In the genomic region with DNA sequence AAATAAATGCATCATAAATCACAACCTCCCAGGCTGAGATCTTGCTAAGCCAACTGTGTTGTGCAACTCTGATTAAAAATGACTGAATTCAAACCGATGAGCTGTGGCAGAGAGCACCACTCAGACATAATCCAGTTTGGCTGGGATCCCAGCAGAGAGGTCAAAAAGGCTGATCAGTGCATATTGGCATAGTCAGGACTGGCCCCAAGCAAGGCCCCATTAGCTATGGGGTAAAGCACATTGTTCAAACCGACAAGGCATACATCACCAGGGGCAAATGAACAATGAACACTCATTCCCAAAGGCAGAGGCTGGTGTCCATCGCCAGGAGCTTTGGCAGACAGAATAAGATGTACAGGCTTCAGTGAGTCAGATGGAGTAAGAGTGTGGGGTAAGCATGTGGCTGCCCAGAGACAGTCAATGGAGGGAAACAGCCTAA, we compare ENCODE assay signal across 10 mouse cellular contexts.
DNase-seq lines count a peak whose midpoint lies in the region; ATAC-seq lines count a peak whose summit lies in the region.
"Had no signal": no experiment of that assay in that cellular context is flagged by ENCODE, and none has a peak within 500 bp of the region (broad histone marks: within the 10 kb centered on the region; RNA-seq: fewer than 3 reads in every experiment).

No protein-coding gene starts in this region.

- no peaks in the 10 kb centered on the region for H3K9me3 ChIP-seq in hindbrain, embryonic 15.5 days
- no peaks in the 10 kb centered on the region for H3K9me3 ChIP-seq in neural tube, embryonic 12.5 days
- H3K9me3 ChIP-seq in forebrain, embryonic 12.5 days: no peaks in the 10 kb centered on the region
- H3K9me3 ChIP-seq: heart, embryonic 13.5 days had no signal

- H3K9ac ChIP-seq in hindbrain, embryonic 15.5 days: no peak overlapping the region
- H3K9ac ChIP-seq in neural tube, embryonic 12.5 days: no peak overlapping the region
- H3K9ac ChIP-seq in forebrain, embryonic 12.5 days: no peak overlapping the region
- H3K9ac ChIP-seq: heart, embryonic 13.5 days had no signal

- 0 out of 2 replicates have a peak, but pooled peaks cover 2% of the 10 kb centered on the region for H3K36me3 ChIP-seq in hindbrain, embryonic 15.5 days
- no peaks in the 10 kb centered on the region for H3K36me3 ChIP-seq in neural tube, embryonic 12.5 days
- H3K36me3 ChIP-seq in forebrain, embryonic 12.5 days (replicated peaks): no peaks in the 10 kb centered on the region

- H3K27me3 ChIP-seq in hindbrain, embryonic 15.5 days: no peaks in the 10 kb centered on the region
- H3K27me3 ChIP-seq in neural tube, embryonic 12.5 days (replicated peaks): no peaks in the 10 kb centered on the region
- H3K27me3 ChIP-seq in forebrain, embryonic 12.5 days: no peaks in the 10 kb centered on the region
- H3K27me3 ChIP-seq: heart, embryonic 13.5 days had no signal

- 15% methylated on average over 3 of the region's 3 CpGs for WGBS in hindbrain, embryonic 15.5 days
- whole genome bisulfite sequencing in neural tube, embryonic 12.5 days: 32% methylated on average over 3 of the region's 3 CpGs
- 74% methylated on average over 3 of the region's 3 CpGs for WGBS in forebrain, embryonic 12.5 days

- ATAC-seq in hindbrain, embryonic 15.5 days (ENCODE audit: low FRiP score, low read depth): peak; percentile 90
- ATAC-seq in neural tube, embryonic 12.5 days (ENCODE audit: low FRiP score, low read depth): peak; percentile 50; the same call in 1 of the 2 replicates
- no peak for ATAC-seq in megakaryocyte progenitor cell, adult 5-6 weeks (replicated peaks; ENCODE audit: poor library complexity)
- ATAC-seq in forebrain, embryonic 12.5 days (ENCODE audit: low FRiP score): no peak

- no peak overlapping the region for H3K27ac ChIP-seq in hindbrain, embryonic 15.5 days (replicated peaks)
- H3K27ac ChIP-seq in neural tube, embryonic 12.5 days: no peak overlapping the region
- no peak overlapping the region for H3K27ac ChIP-seq in forebrain, embryonic 12.5 days
- H3K27ac ChIP-seq: heart, embryonic 13.5 days had no signal

- peak; percentile 19 for DNase-seq in kidney, adult 11 months
- no peak for DNase-seq in kidney, postnatal 10 days
- DNase-seq in MN1 (ENCODE audit: low spot score): peak; percentile 15
- no peak for DNase-seq in layer of hippocampus, adult 11-12 months (ENCODE audit: low spot score)
- DNase-seq: layer of hippocampus, adult 9-11 months had no signal

- H3K4me1 ChIP-seq in hindbrain, embryonic 15.5 days (replicated peaks): no peaks in the 10 kb centered on the region; the same call in 1 of the 2 replicates
- H3K4me1 ChIP-seq in neural tube, embryonic 12.5 days: peaks cover 8% of the 10 kb centered on the region; the same call in 1 of the 2 replicates
- no peaks in the 10 kb centered on the region for H3K4me1 ChIP-seq in forebrain, embryonic 12.5 days
- H3K4me1 ChIP-seq: heart, embryonic 13.5 days had no signal

- H3K4me2 ChIP-seq in hindbrain, embryonic 15.5 days: no peak overlapping the region
- no peak overlapping the region for H3K4me2 ChIP-seq in neural tube, embryonic 12.5 days (replicated peaks)
- no peak overlapping the region for H3K4me2 ChIP-seq in forebrain, embryonic 12.5 days
- H3K4me2 ChIP-seq: heart, embryonic 13.5 days had no signal

- H3K4me3 ChIP-seq in hindbrain, embryonic 15.5 days: no peak overlapping the region
- H3K4me3 ChIP-seq in neural tube, embryonic 12.5 days: no peak overlapping the region
- no peak overlapping the region for H3K4me3 ChIP-seq in forebrain, embryonic 12.5 days (replicated peaks)
- H3K4me3 ChIP-seq: heart, embryonic 13.5 days had no signal

Comparison
In these comparisons a context has a peak if more than half of its experiments do, and no peak if none do; other contexts are left out.
1. DNase-seq: peak in kidney, adult 11 months (single experiment) and MN1 (single experiment); none in kidney, postnatal 10 days (single experiment) and layer of hippocampus, adult 11-12 months (single experiment).
2. ATAC-seq: peak in hindbrain, embryonic 15.5 days (single experiment) and neural tube, embryonic 12.5 days (single experiment); none in megakaryocyte progenitor cell, adult 5-6 weeks (single experiment) and forebrain, embryonic 12.5 days (single experiment).